In genomic region chr7:139961141-139961540, GRCm38 (mm10) we compare ENCODE assay signal across 29 mouse cellular contexts. TPM values are rescaled to one million over a fixed set of nuclear protein-coding genes. Genes with fewer than 3 reads are reported as not detected.
"Had no signal": no experiment of that assay in that cellular context is flagged by ENCODE, and none has a peak within 500 bp of the region (broad histone marks: within the 10 kb centered on the region; RNA-seq: fewer than 3 reads in every experiment).

No protein-coding gene starts in this region.

- H3K27me3 ChIP-seq: lung, embryonic 15.5 days; stomach, embryonic 15.5 days had no signal

- H3K4me1 ChIP-seq: limb, embryonic 10.5 days had no signal

- H3K4me2 ChIP-seq: limb, embryonic 13.5 days; liver, embryonic 12.5 days; liver, embryonic 15.5 days; lung, embryonic 15.5 days; stomach, embryonic 15.5 days had no signal

- H3K9ac ChIP-seq: limb, embryonic 13.5 days; liver, embryonic 12.5 days; liver, embryonic 15.5 days; lung, embryonic 15.5 days; stomach, embryonic 15.5 days had no signal

- ATAC-seq: liver, embryonic 12.5 days had no signal

- DNase-seq: kidney, adult 2 months; kidney, postnatal 25 days; layer of hippocampus, adult 9-11 months; liver; lung, adult 18-20 months; lung, postnatal 10 days; lung, postnatal 36 days; midbrain, embryonic 14.5 days; right cerebral cortex, adult 18-20 months; right cerebral cortex, postnatal 14 days; right cerebral cortex, postnatal 4 days; thymus, postnatal 25 days had no signal

- H3K36me3 ChIP-seq: limb, embryonic 10.5 days; limb, embryonic 13.5 days; liver, embryonic 12.5 days; liver, embryonic 15.5 days; lung, embryonic 15.5 days; midbrain, embryonic 10.5 days; stomach, embryonic 15.5 days had no signal

- H3K9me3 ChIP-seq: limb, embryonic 10.5 days; limb, embryonic 13.5 days; liver, embryonic 12.5 days; liver, embryonic 15.5 days; lung, embryonic 15.5 days; megakaryocyte, embryonic 14.5 days; midbrain, embryonic 10.5 days; stomach, embryonic 15.5 days had no signal

- H3K27ac ChIP-seq: kidney, postnatal 0 days; layer of hippocampus, adult 2 months; limb, embryonic 10.5 days; limb, embryonic 13.5 days; liver, embryonic 12.5 days; liver, embryonic 15.5 days; lung, embryonic 15.5 days; midbrain, embryonic 10.5 days; stomach, embryonic 15.5 days had no signal

- H3K4me3 ChIP-seq: layer of hippocampus, adult 2 months; limb, embryonic 10.5 days; limb, embryonic 13.5 days; liver, embryonic 12.5 days; liver, embryonic 15.5 days; lung, embryonic 15.5 days; megakaryocyte, embryonic 14.5 days; midbrain, embryonic 10.5 days; stomach, embryonic 15.5 days had no signal

RNA-seq across cellular contexts. Expression of gene 6430531B16Rik, which starts 17.4 kb away (rescaled TPM):
- polyA plus RNA-seq: large intestine, adult 2 months; liver, embryonic 12.5 days; liver, embryonic 15.5 days; neural tube, embryonic 11.5 days had no signal

RNA-seq across cellular contexts. Expression of gene Utf1, which starts 17.6 kb away (rescaled TPM):
- total RNA-seq: layer of hippocampus, adult 2 months; layer of hippocampus, postnatal 25 days; left cerebral cortex, adult 18-20 months; left cerebral cortex, postnatal 25 days; midbrain, postnatal 0 days had no signal
- polyA plus RNA-seq: kidney, postnatal 0 days; liver, embryonic 12.5 days; liver, embryonic 15.5 days; midbrain, embryonic 14.5 days; midbrain, postnatal 0 days; neural tube, embryonic 11.5 days; neural tube, embryonic 14.5 days had no signal
